Mouse (Mus musculus) Muller cell, postnatal 12 days (primary cell): ENCODE measurements around the gene Olfr1454.

Source experiments
- DNase-seq: peaks from one replicate; pipeline ENCODE4 v3.0.0-alpha.2; 2015; ENCODE audit errors: inconsistent ontology term

Gene Olfr1454

GRCm38 (mm10) chr19:13060310-13060709, at the start of gene Olfr1454:
TSS of gene Olfr1454 (plus strand) at chr19:13060610.
- DNase-seq = no peak

- DNase-seq = no peak
Observed at GRCm38 (mm10) chr19:13028227-13028626, 32.2 kb upstream of the Olfr1454 start, which contains the start of gene Olfr1453. TSS of gene Olfr1453 (minus strand) at chr19:13028327.

- no peak for DNase-seq
Observed at GRCm38 (mm10) chr19:13093908-13094307, 33.5 kb downstream of the Olfr1454 start.

GRCm38 (mm10) chr19:13097791-13098190, 37.4 kb downstream of the Olfr1454 start, which contains the start of gene Olfr1457:
TSS of gene Olfr1457 (minus strand) at chr19:13097891.
- no peak for DNase-seq

- DNase-seq = no peak
Observed at GRCm38 (mm10) chr19:13106675-13107074, 46.3 kb downstream of the Olfr1454 start, which contains the start of gene Olfr1458. TSS of gene Olfr1458 (minus strand) at chr19:13106775.
